Mouse (Mus musculus) small intestine, adult 2 months (tissue): ENCODE results near the gene Chrm4. TPM values are rescaled to one million over a fixed set of nuclear protein-coding genes. Genes with fewer than 3 reads are reported as not detected.

ENCODE experiments used
- H3K27ac ChIP-seq: fragments of 200-500 bp; 2 replicates; pipeline ENCODE4 v1.5.1; 2012; ENCODE audit warnings: low read depth, low read length, control low read depth, inconsistent platforms; ENCODE audit not compliant: insufficient read depth
- H3K27me3 ChIP-seq: fragments of 200-500 bp; 2 replicates; pipeline ENCODE4 v1.6.1; 2012; ENCODE audit warnings: mild to moderate bottlenecking, moderate library complexity, low read length, inconsistent platforms; ENCODE audit not compliant: control insufficient read depth, insufficient read depth
- H3K36me3 ChIP-seq: fragments of 200-500 bp; 2 replicates; pipeline ENCODE4 v1.6.1; 2012; ENCODE audit warnings: mild to moderate bottlenecking, low read length, control low read depth, inconsistent platforms; ENCODE audit not compliant: control insufficient read depth, insufficient read depth
- H3K4me1 ChIP-seq: fragments of 200-500 bp; 2 replicates; pipeline ENCODE4 v1.6.1; 2012; ENCODE audit warnings: low read length, inconsistent platforms, mixed read lengths; ENCODE audit not compliant: control insufficient read depth, insufficient read depth, insufficient read length
- H3K4me3 ChIP-seq: fragments of 200-500 bp; 2 replicates; pipeline ENCODE4 v1.5.1; 2012; ENCODE audit warnings: low read depth, mild to moderate bottlenecking, control low read depth, inconsistent platforms, low read length, moderate library complexity
- CTCF ChIP-seq: fragments of 200-500 bp; IDR thresholded peaks from 2 replicates; pipeline ENCODE4 v1.5.1; 2012; ENCODE audit warnings: low read depth, mild to moderate bottlenecking, control low read depth, inconsistent platforms, low read length, moderate library complexity, mixed read lengths; ENCODE audit not compliant: insufficient replicate concordance, insufficient read length; ENCODE audit errors: extremely low read depth
- POLR2A ChIP-seq: fragments of 200-500 bp; IDR thresholded peaks from 2 replicates; pipeline ENCODE4 v1.6.1; 2012; ENCODE audit warnings: low read depth, mild to moderate bottlenecking, control low read depth, inconsistent platforms, low read length, moderate library complexity
- WGBS: fragments of 180-500 bp; shearing (Covaris S2); methylation state at CpG from one replicate; pipeline ENCODE4 v1.1.7; 2018; 5-methylcytosine and 5-hydroxymethylcytosine counted together
- polyA plus RNA-seq: library from polyadenylated mRNA; depleted of rRNA; stranded (reverse); fragments of >200 nt; gene quantifications from 2 replicates; pipeline ENCODE4 v1.2.3, GENCODE M21; 2012

Chrm4 gene
- polyA plus RNA-seq, 1 experiment: 2.9 TPM

- Histone ChIP-seq H3K36me3 (peaks cover 12% of the 10 kb centered on the region), H3K27me3 (no peaks in the 10 kb centered on the region), H3K4me1 (peaks cover 37% of the 10 kb centered on the region), H3K27ac (peak overlapping the region; percentile 56), H3K4me3 (peak overlapping the region; percentile 10; the same call in 1 of the 2 replicates)
- 32% methylated on average over 11 of the region's 11 CpGs for WGBS
- TF ChIP-seq POLR2A (no peak), CTCF (no peak)
Observed at GRCm38 (mm10) chr2:91947397-91948150, 20.5 kb downstream of the Chrm4 start.

- peaks cover 12% of the 10 kb centered on the region for H3K36me3 ChIP-seq
- WGBS: 30% methylated on average over 6 of the region's 6 CpGs
- peak overlapping the region; percentile 10; the same call in 1 of the 2 replicates for H3K4me3 ChIP-seq
- H3K4me1 ChIP-seq: peaks cover 37% of the 10 kb centered on the region
- no peaks in the 10 kb centered on the region for H3K27me3 ChIP-seq
- TF ChIP-seq CTCF (no peak), POLR2A (no peak)
- H3K27ac ChIP-seq: peak overlapping the region; percentile 56
Observed at GRCm38 (mm10) chr2:91948151-91948509, 21.1 kb downstream of the Chrm4 start.

DNA sequence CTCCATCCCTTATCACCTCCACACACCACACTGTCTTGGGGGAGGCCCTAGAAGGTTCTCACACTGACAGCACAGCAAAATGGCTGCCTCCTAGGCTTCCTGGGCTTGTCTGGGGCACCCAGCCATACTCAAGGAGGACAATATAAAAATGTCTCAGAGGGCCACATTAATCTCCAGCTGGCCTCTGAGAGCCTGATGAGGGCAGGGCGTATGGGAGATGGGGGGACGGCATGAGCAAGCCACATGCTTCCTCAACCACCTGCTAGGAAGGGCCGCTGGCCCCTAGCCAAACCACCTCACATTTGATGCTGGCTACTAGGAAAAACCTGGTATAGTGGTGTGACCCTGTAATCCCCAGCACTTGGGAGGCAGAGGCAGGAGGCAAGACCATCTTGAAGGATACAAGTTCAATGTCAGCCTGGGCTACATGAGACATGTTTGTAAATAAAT, 21.8 kb downstream of the Chrm4 start:
- H3K27ac ChIP-seq: peak overlapping the region; percentile 56
- TF ChIP-seq CTCF (no peak), POLR2A (no peak)
- 0 out of 2 replicates have a peak, but pooled peaks cover 7% of the 10 kb centered on the region for H3K36me3 ChIP-seq
- no peaks in the 10 kb centered on the region for H3K27me3 ChIP-seq
- H3K4me3 ChIP-seq: no peak overlapping the region
- WGBS: 17% methylated on average over 3 of the region's 3 CpGs
- H3K4me1 ChIP-seq: peaks cover 40% of the 10 kb centered on the region

GRCm38 (mm10) chr2:91949411-91950274, 22.6 kb downstream of the Chrm4 start:
- 21% methylated on average over 17 of the region's 17 CpGs for WGBS
- TF ChIP-seq CTCF (no peak), POLR2A (no peak)
- no peaks in the 10 kb centered on the region for H3K27me3 ChIP-seq
- peaks cover 8% of the 10 kb centered on the region; the same call in 1 of the 2 replicates for H3K36me3 ChIP-seq
- peak overlapping the region; percentile 50 for H3K27ac ChIP-seq
- H3K4me1 ChIP-seq: peaks cover 44% of the 10 kb centered on the region
- peak overlapping the region; percentile 47 for H3K4me3 ChIP-seq

- TF ChIP-seq CTCF (no peak), POLR2A (no peak)
- H3K4me3 ChIP-seq: peak overlapping the region; percentile 47
- peaks cover 3% of the 10 kb centered on the region; the same call in 1 of the 2 replicates for H3K36me3 ChIP-seq
- H3K27me3 ChIP-seq: no peaks in the 10 kb centered on the region
- peaks cover 47% of the 10 kb centered on the region for H3K4me1 ChIP-seq
- 14% methylated on average over 15 of the region's 15 CpGs for WGBS
- peak overlapping the region; percentile 50 for H3K27ac ChIP-seq
Observed at GRCm38 (mm10) chr2:91950275-91951085, 23.4 kb downstream of the Chrm4 start.

- Histone ChIP-seq H3K4me1 (peaks cover 49% of the 10 kb centered on the region), H3K36me3 (peaks cover 2% of the 10 kb centered on the region; the same call in 1 of the 2 replicates), H3K27ac (peak overlapping the region; percentile 44; the same call in 1 of the 2 replicates), H3K27me3 (no peaks in the 10 kb centered on the region), H3K4me3 (no peak overlapping the region)
- no peak for TF ChIP-seq CTCF
- TF ChIP-seq POLR2A: no peak
- WGBS: 8% methylated on average over 5 of the region's 5 CpGs
Observed at GRCm38 (mm10) chr2:91953825-91954224, 26.8 kb downstream of the Chrm4 start.
